Mouse (Mus musculus): ENCODE results near the gene Mecom. TPM values are rescaled to one million over a fixed set of nuclear protein-coding genes. Genes with fewer than 3 reads are reported as not detected.

Mecom gene
- polyA plus RNA-seq, 1 experiment from 2014 or later, result 52.0 TPM

GRCm38 (mm10) chr3:30219891-30220290 is 327.9 kb downstream of the Mecom start:
- 28% methylated on average over 8 of the region's 8 CpGs for WGBS
- Histone ChIP-seq H3K36me3 (replicated peaks) (no peaks in the 10 kb centered on the region), H3K27me3 (replicated peaks; ENCODE audit: low read depth, poor library complexity, severe bottlenecking) (peaks cover 36% of the 10 kb centered on the region), H3K9me3 (no peaks in the 10 kb centered on the region), H3K4me1 (peaks cover 66% of the 10 kb centered on the region), H3K4me3 (peak overlapping the region; percentile 49), H3K27ac (replicated peaks) (peak overlapping the region; percentile 62)
- no peak for DNase-seq (ENCODE audit: low spot score)

DNA sequence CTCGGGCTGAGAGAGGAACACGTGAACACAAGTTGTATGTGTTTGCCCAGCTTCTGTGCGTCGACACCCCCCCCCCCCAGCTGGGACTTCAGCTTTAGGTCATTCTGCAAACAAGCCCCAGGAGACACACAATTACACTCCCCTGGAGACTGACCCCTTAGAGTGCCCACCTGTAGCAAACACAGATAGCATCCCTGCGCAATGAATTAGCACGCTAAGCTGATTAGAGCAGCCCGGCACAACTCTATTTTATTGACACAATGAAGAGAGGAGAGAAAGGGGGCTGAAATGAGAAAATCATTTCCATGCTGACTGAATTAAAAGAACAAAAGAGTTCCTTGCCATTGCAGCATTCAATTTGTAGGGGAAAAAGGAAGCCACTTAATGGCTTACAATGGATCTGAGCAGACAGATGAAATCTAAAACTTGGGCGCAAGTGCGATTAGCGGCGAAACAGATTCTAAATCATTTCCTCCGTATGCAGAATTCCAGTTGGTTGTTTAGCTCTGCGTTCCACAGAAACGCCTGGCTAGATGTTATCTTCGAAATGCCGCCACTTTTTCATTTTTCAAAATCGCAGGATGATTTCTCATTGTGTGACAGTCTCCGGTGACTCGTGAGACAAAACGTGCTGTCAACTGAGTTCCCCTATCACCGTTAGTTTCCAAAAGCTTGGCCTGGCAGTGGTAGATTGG is 328.5 kb downstream of the Mecom start:
- Histone ChIP-seq H3K4me3 (peak overlapping the region; percentile 49), H3K27me3 (replicated peaks; ENCODE audit: low read depth, poor library complexity, severe bottlenecking) (peaks cover 32% of the 10 kb centered on the region; the same call in 1 of the 2 replicates), H3K27ac (replicated peaks) (peak overlapping the region; percentile 62), H3K9me3 (no peaks in the 10 kb centered on the region), H3K4me1 (peaks cover 69% of the 10 kb centered on the region), H3K36me3 (replicated peaks) (no peaks in the 10 kb centered on the region)
- 3% methylated on average over 21 of the region's 21 CpGs for WGBS
- DNase-seq (ENCODE audit: low spot score), result peak; percentile 66

- H3K36me3 ChIP-seq (replicated peaks), result no peaks in the 10 kb centered on the region
- WGBS, result 26% methylated on average over 4 of the region's 4 CpGs
- peak overlapping the region; percentile 59; the same call in 1 of the 2 replicates for H3K27ac ChIP-seq (replicated peaks)
- H3K27me3 ChIP-seq (replicated peaks; ENCODE audit: low read depth, poor library complexity, severe bottlenecking), result peaks cover 15% of the 10 kb centered on the region; the same call in 1 of the 2 replicates
- peaks cover 66% of the 10 kb centered on the region for H3K4me1 ChIP-seq
- DNase-seq (ENCODE audit: low spot score), result no peak
- no peak overlapping the region for H3K4me3 ChIP-seq
- no peaks in the 10 kb centered on the region for H3K9me3 ChIP-seq
Observed at GRCm38 (mm10) chr3:30214607-30215006, 333.2 kb downstream of the Mecom start.

GRCm38 (mm10) chr3:30213540-30214170 is 334.2 kb downstream of the Mecom start:
- peak overlapping the region; percentile 82 for H3K27ac ChIP-seq (replicated peaks)
- H3K36me3 ChIP-seq (replicated peaks), result no peaks in the 10 kb centered on the region
- DNase-seq (ENCODE audit: low spot score), result peak; percentile 49
- H3K27me3 ChIP-seq (replicated peaks; ENCODE audit: low read depth, poor library complexity, severe bottlenecking), result peaks cover 15% of the 10 kb centered on the region; the same call in 1 of the 2 replicates
- H3K4me1 ChIP-seq, result peaks cover 56% of the 10 kb centered on the region
- H3K4me3 ChIP-seq, result no peak overlapping the region
- no peaks in the 10 kb centered on the region for H3K9me3 ChIP-seq
- WGBS, result 17% methylated on average over 7 of the region's 7 CpGs

GRCm38 (mm10) chr3:30212802-30213201 is 335.0 kb downstream of the Mecom start:
- no peak for DNase-seq (ENCODE audit: low spot score)
- Histone ChIP-seq H3K36me3 (replicated peaks) (no peaks in the 10 kb centered on the region), H3K9me3 (no peaks in the 10 kb centered on the region), H3K4me1 (peaks cover 53% of the 10 kb centered on the region), H3K27ac (replicated peaks) (peak overlapping the region; percentile 82), H3K4me3 (no peak overlapping the region), H3K27me3 (replicated peaks; ENCODE audit: low read depth, poor library complexity, severe bottlenecking) (peaks cover 8% of the 10 kb centered on the region; the same call in 1 of the 2 replicates)
- WGBS, result 39% methylated on average over 3 of the region's 3 CpGs

GRCm38 (mm10) chr3:30209131-30209530 is 338.7 kb downstream of the Mecom start:
- DNase-seq (ENCODE audit: low spot score), result no peak
- H3K27ac ChIP-seq (replicated peaks), result no peak overlapping the region
- H3K4me1 ChIP-seq, result peaks cover 36% of the 10 kb centered on the region
- H3K4me3 ChIP-seq, result no peak overlapping the region
- no peaks in the 10 kb centered on the region for H3K36me3 ChIP-seq (replicated peaks)
- no peaks in the 10 kb centered on the region for H3K9me3 ChIP-seq
- H3K27me3 ChIP-seq (replicated peaks; ENCODE audit: low read depth, poor library complexity, severe bottlenecking), result no peaks in the 10 kb centered on the region

- WGBS, result 36% methylated on average over 8 of the region's 8 CpGs
- H3K27me3 ChIP-seq (replicated peaks; ENCODE audit: low read depth, poor library complexity, severe bottlenecking), result no peaks in the 10 kb centered on the region
- peak; percentile 26 for DNase-seq (ENCODE audit: low spot score)
- peak overlapping the region; percentile 70; the same call in 1 of the 2 replicates for H3K27ac ChIP-seq (replicated peaks)
- no peak overlapping the region for H3K4me3 ChIP-seq
- peaks cover 23% of the 10 kb centered on the region for H3K4me1 ChIP-seq
- H3K36me3 ChIP-seq (replicated peaks), result no peaks in the 10 kb centered on the region
- no peaks in the 10 kb centered on the region for H3K9me3 ChIP-seq
Observed at GRCm38 (mm10) chr3:30207886-30208285, 339.9 kb downstream of the Mecom start.

DNA sequence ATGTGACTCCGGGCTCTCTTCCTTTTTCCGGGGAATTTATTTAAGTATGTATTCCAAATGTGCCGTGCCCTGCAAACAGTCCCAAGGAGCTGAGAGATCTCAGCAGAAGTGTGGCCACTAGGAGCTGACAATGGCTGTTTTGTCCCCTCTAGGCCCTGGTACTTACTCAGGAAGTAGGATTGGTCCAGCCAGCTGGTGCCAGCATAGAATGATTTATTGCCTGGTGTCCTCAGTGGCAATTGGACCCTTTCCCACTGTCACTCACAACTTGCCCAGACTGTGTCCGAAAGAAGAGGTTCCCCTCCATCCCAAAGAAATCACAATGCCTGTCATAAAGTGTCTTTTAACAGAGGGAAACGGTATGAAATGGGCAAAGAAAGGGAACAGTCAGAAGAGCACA is 340.4 kb downstream of the Mecom start:
- WGBS, result 38% methylated on average over 5 of the region's 5 CpGs
- peak; percentile 34 for DNase-seq (ENCODE audit: low spot score)
- Histone ChIP-seq H3K36me3 (replicated peaks) (no peaks in the 10 kb centered on the region), H3K4me3 (0 out of 2 replicates have a peak overlapping the region, but pooled peaks have one; percentile 8), H3K27me3 (replicated peaks; ENCODE audit: low read depth, poor library complexity, severe bottlenecking) (no peaks in the 10 kb centered on the region), H3K9me3 (no peaks in the 10 kb centered on the region), H3K27ac (replicated peaks) (peak overlapping the region; percentile 70; the same call in 1 of the 2 replicates), H3K4me1 (peaks cover 19% of the 10 kb centered on the region)

DNA sequence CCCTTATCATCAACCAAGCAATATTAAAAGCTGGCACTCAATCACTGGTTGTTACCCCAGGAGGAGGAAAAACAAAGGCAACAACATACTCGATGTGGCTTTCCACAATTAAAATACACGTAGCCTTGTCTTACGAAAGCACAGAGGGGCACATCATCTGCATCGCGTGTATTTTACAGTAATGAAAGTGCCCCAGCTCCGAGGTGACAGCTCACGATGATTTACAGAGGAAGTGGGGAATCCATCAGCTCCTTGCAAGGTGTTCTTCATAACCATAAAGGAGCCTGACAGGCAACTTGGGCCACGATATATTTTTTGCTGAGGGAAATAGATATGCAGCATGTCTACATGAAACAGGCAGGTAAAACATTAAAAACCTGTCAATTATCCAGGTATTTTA is 341.7 kb downstream of the Mecom start:
- H3K27ac ChIP-seq (replicated peaks), result no peak overlapping the region
- no peaks in the 10 kb centered on the region for H3K27me3 ChIP-seq (replicated peaks; ENCODE audit: low read depth, poor library complexity, severe bottlenecking)
- WGBS, result 91% methylated on average over 8 of the region's 8 CpGs
- no peaks in the 10 kb centered on the region for H3K36me3 ChIP-seq (replicated peaks)
- no peak for DNase-seq (ENCODE audit: low spot score)
- no peak overlapping the region for H3K4me3 ChIP-seq
- H3K9me3 ChIP-seq, result no peaks in the 10 kb centered on the region
- peaks cover 16% of the 10 kb centered on the region for H3K4me1 ChIP-seq

DNA sequence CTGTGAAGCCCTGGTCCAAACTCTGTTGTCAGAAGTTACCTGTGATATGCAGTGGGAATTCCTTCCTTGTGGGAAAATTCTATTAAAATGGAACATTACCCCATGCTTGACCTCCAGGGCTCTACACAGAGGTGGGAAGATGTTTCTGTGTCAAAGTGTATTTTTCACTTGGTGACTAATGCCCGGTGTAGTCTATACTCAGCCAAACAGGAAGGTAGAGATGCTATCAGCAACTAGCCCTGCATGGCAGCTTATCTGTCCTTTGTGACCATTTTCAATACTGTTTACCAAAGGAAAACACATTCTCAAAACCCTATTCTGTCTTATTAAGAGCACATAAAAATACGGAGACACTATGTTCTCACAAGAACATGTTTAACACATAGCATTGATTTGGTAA is 344.0 kb downstream of the Mecom start:
- no peak overlapping the region for H3K4me3 ChIP-seq
- no peaks in the 10 kb centered on the region for H3K36me3 ChIP-seq (replicated peaks)
- H3K9me3 ChIP-seq, result no peaks in the 10 kb centered on the region
- peaks cover 17% of the 10 kb centered on the region for H3K4me1 ChIP-seq
- no peaks in the 10 kb centered on the region for H3K27me3 ChIP-seq (replicated peaks; ENCODE audit: low read depth, poor library complexity, severe bottlenecking)
- H3K27ac ChIP-seq (replicated peaks), result no peak overlapping the region
- DNase-seq (ENCODE audit: low spot score), result no peak
- 81% methylated on average over 2 of the region's 2 CpGs for WGBS

DNA sequence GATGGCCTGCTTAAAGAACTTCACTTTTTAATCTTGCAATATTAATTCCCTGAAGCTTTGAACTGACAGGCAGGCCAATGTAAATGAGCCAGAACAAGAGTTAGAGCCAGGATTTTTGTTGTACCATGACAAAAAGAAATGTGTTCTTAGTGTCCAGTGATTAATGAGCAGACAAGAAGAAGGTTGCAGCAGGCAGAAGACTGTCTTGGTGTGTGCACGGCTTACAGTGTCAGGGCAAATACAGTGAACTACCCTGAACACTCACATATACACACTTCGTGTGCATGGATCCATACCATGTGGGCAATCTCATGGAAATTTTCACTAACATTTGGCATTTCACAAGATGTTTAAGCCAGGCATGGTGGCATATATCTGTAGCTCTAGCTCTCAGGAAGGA is 349.0 kb downstream of the Mecom start:
- Histone ChIP-seq H3K4me1 (peaks cover 4% of the 10 kb centered on the region; the same call in 1 of the 2 replicates), H3K4me3 (no peak overlapping the region), H3K27me3 (replicated peaks; ENCODE audit: low read depth, poor library complexity, severe bottlenecking) (no peaks in the 10 kb centered on the region), H3K36me3 (replicated peaks) (no peaks in the 10 kb centered on the region), H3K9me3 (no peaks in the 10 kb centered on the region), H3K27ac (replicated peaks) (no peak overlapping the region)
- 76% methylated on average over 2 of the region's 2 CpGs for WGBS
- no peak for DNase-seq (ENCODE audit: low spot score)

DNA sequence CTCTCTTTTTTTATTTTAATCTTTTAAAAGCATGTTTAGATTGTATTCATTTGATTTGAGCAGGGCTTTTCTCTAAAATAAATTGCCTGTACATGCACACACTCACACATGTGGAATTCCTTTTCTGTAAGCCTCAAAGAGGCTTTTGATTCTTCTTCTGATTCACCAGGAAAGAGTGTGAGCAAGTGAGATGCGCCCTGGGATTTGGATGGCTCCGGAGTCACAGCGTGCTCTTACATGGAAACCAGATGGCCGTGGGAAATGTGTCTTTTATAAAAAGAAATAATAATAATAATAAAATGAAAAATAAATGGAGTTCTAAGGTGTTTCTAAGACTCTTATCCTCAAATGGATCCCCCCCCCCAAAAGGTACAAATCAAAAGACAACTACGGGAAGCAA is 349.6 kb downstream of the Mecom start:
- DNase-seq (ENCODE audit: low spot score), result no peak
- WGBS, result 70% methylated on average over 5 of the region's 5 CpGs
- Histone ChIP-seq H3K36me3 (replicated peaks) (no peaks in the 10 kb centered on the region), H3K27ac (replicated peaks) (no peak overlapping the region), H3K9me3 (no peaks in the 10 kb centered on the region), H3K27me3 (replicated peaks; ENCODE audit: low read depth, poor library complexity, severe bottlenecking) (no peaks in the 10 kb centered on the region), H3K4me3 (no peak overlapping the region), H3K4me1 (peaks cover 4% of the 10 kb centered on the region; the same call in 1 of the 2 replicates)

DNA sequence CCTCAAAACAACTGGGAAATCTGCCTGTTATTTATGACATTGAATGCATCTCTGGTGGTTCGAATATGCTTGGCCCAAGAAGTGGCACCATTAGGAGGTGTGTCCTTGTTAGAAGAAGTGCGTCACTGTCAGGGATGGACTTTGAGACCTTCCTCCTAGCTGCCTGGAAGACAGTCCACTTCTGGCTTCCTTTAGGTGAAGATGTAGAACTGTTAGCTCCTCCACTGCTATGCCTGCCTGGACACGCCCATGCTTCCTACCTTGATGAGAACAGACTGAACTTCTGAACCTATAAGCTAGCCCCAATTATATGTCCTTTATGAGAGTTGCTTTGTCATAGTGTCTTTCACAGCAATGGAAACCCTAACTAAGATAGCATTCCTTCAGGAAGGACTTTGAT is 352.6 kb downstream of the Mecom start:
- H3K27me3 ChIP-seq (replicated peaks; ENCODE audit: low read depth, poor library complexity, severe bottlenecking), result no peaks in the 10 kb centered on the region
- H3K4me3 ChIP-seq, result no peak overlapping the region
- H3K36me3 ChIP-seq (replicated peaks), result no peaks in the 10 kb centered on the region
- no peak overlapping the region for H3K27ac ChIP-seq (replicated peaks)
- WGBS, result 94% methylated on average over 3 of the region's 3 CpGs
- H3K4me1 ChIP-seq, result peaks cover 9% of the 10 kb centered on the region; the same call in 1 of the 2 replicates
- H3K9me3 ChIP-seq, result no peaks in the 10 kb centered on the region
- DNase-seq (ENCODE audit: low spot score), result no peak

Data from embryonic facial prominence, embryonic 10.5 days (tissue).